Mouse (Mus musculus) lung, postnatal 25 days (tissue): Measurements from ENCODE around the gene Zcchc2.

Source experiments
- DNase-seq: peaks from one replicate; pipeline ENCODE4 v3.0.0; 2022; ENCODE audit warnings: low spot score

The Zcchc2 gene

GRCm38 (mm10) chr1:105988903-105989639 is 1.1 kb upstream of the Zcchc2 start:
- DNase-seq: no peak

- DNase-seq: no peak
These were observed 594 bp upstream of the Zcchc2 start for GRCm38 (mm10) chr1:105989640-105989984.

GRCm38 (mm10) chr1:105990911-105991761 is 930 bp downstream of the Zcchc2 start:
- DNase-seq: peak; percentile 74

GRCm38 (mm10) chr1:105991931-105992837 is 2.0 kb downstream of the Zcchc2 start:
- DNase-seq: no peak

- peak; percentile 41 for DNase-seq
These were observed 3.0 kb downstream of the Zcchc2 start for GRCm38 (mm10) chr1:105993196-105993595.

- peak; percentile 90 for DNase-seq
These were observed 3.5 kb downstream of the Zcchc2 start for GRCm38 (mm10) chr1:105993601-105994209.

- no peak for DNase-seq
These were observed 5.8 kb downstream of the Zcchc2 start for GRCm38 (mm10) chr1:105995966-105996365.

GRCm38 (mm10) chr1:105997282-105997681 is 7.1 kb downstream of the Zcchc2 start:
- peak; percentile 50 for DNase-seq

- no peak for DNase-seq
These were observed 9.6 kb downstream of the Zcchc2 start for GRCm38 (mm10) chr1:105999802-106000201.

GRCm38 (mm10) chr1:106007581-106007980 is 17.4 kb downstream of the Zcchc2 start:
- DNase-seq: no peak

GRCm38 (mm10) chr1:106011097-106011496 is 20.9 kb downstream of the Zcchc2 start:
- DNase-seq: no peak

- no peak for DNase-seq
These were observed 23.6 kb downstream of the Zcchc2 start for GRCm38 (mm10) chr1:106013759-106014158.

GRCm38 (mm10) chr1:106016262-106016661 is 26.1 kb downstream of the Zcchc2 start:
- DNase-seq: no peak

- no peak for DNase-seq
These were observed 29.6 kb downstream of the Zcchc2 start for GRCm38 (mm10) chr1:106019854-106020253.

- no peak for DNase-seq
These were observed 32.8 kb downstream of the Zcchc2 start for GRCm38 (mm10) chr1:106022998-106023397.

GRCm38 (mm10) chr1:106024254-106024653 is 34.0 kb downstream of the Zcchc2 start:
- no peak for DNase-seq

- no peak for DNase-seq
These were observed 34.6 kb downstream of the Zcchc2 start for GRCm38 (mm10) chr1:106024778-106025177.

GRCm38 (mm10) chr1:106029769-106030168 is 39.6 kb downstream of the Zcchc2 start:
- no peak for DNase-seq

- DNase-seq: peak; percentile 16
These were observed 40.1 kb downstream of the Zcchc2 start for GRCm38 (mm10) chr1:106030331-106030730.

GRCm38 (mm10) chr1:106030886-106031285 is 40.7 kb downstream of the Zcchc2 start:
- no peak for DNase-seq

GRCm38 (mm10) chr1:106031908-106032307 is 41.7 kb downstream of the Zcchc2 start:
- DNase-seq: no peak

GRCm38 (mm10) chr1:106034776-106035175 is 44.6 kb downstream of the Zcchc2 start:
- no peak for DNase-seq
